Mouse (Mus musculus) right cerebral cortex, postnatal 25 days (tissue): ENCODE data around the gene Il3ra.

Source experiments
- DNase-seq: peaks from one replicate; pipeline ENCODE4 v3.0.0; 2022

Gene Il3ra

DNA sequence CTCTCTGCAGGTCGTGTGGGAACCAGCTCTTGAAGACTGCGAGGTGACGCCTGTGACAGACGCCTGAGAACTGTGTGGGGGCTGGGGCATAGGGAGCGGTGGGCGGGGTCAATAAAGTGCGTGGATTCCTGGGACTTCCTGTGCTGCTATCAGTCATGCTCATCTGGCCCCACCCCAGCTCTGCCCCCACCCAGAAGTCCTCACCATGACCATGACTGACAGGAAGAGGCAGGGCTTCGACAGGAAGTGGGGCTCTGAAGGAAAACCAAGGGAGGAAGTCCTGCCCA, 9.2 kb downstream of the Il3ra start:
- DNase-seq = no peak

DNA sequence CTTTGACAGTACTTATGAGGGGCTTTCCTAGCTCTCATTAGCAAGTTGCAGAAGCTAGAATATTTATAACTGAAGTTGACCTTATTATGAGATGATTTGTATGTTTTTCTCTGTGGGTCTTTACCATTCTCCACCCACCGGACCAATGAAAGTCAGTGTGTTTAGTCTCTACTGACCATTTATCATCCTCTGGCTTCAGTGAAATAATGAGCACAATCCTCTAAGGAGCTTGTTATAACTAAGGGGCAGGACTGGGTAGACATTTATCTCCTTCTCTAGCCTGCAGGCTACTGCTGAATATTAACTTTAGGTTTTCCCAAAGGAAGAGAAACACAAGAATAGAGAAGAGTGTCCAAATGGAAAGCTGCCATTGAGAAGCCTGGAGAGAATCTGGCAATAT, 49.5 kb downstream of the Il3ra start:
- no peak for DNase-seq

DNA sequence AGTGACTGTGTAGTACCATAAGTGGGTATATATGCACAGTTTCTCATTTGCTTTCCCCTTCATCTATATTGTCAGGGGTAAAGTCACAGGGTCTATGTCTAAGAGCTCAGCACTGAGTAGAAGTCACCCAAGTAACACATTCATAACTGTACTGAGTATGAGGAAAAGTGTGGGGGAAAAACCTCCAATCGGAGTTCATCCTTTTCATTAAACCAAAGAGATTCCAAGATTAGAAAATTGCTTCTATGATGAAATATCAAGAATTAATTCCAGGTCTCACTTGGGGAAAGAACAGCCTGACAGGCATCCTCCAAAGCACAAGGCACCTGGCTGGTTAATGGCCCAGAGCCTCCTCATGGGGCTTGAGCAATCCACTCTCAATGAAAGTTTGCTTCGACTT, 54.9 kb downstream of the Il3ra start, which contains the start of gene Olfr721-ps1:
TSS of gene Olfr721-ps1 (plus strand) at position 301 of the 400 bp plus-strand sequence.
- DNase-seq = no peak
